ENCODE assay signal across 13 mouse cellular contexts in the genomic region with DNA sequence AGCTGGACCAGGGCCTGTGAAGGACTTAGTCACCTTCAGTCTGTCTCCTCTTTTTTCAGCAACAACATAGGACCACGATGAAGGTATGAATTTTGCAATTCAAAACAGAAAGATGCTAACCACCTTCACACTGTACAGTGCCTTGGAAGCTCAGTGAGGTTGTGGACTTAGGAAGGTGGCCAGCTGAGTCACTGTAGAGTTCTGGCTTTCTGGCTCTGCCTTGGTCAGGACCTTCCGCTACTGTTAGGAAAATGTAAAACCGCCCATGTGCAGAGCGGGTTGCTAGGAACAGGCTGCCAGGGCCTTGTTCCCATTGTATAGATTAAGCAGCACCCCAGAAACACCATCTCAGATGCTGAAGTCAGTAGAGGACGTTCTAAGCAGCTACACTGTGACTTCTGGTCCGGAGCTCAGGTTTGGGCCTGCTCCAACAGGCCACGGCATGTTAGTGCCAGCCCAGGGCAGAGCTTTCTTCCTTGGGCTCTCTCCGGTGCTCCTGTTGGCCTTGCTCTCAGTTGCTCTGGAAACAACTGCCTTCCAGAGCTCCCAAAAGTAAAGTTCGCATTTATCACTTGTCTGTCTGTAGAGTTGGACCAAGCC.
DNase-seq lines count a peak whose midpoint lies in the region; ATAC-seq and TF ChIP-seq lines count a peak whose summit lies in the region.
"Had no signal": no experiment of that assay in that cellular context is flagged by ENCODE, and none has a peak within 500 bp of the region (broad histone marks: within the 10 kb centered on the region; RNA-seq: fewer than 3 reads in every experiment).

No protein-coding gene starts in this region.

- TF ChIP-seq CTCF in hindbrain, postnatal 0 days (IDR thresholded peaks at IDR 0.05; ENCODE audit: low read depth): no peak

- intact Hi-C loops in gastrocnemius, postnatal 14 days (cut with DNase I; ENCODE audit: low total_unique reads): no loop called here

- no peak overlapping the region for H3K9ac ChIP-seq in midbrain, embryonic 11.5 days (ENCODE audit: low read length)
- H3K9ac ChIP-seq in hindbrain, postnatal 0 days (replicated peaks; ENCODE audit: low read length): no peak overlapping the region
- H3K9ac ChIP-seq: lung, embryonic 15.5 days had no signal

- no peaks in the 10 kb centered on the region for H3K27me3 ChIP-seq in midbrain, embryonic 10.5 days (ENCODE audit: low read depth, poor library complexity, severe bottlenecking)
- no peaks in the 10 kb centered on the region for H3K27me3 ChIP-seq in midbrain, embryonic 11.5 days (ENCODE audit: control insufficient read depth, insufficient read depth, low read length)
- no peaks in the 10 kb centered on the region for H3K27me3 ChIP-seq in hindbrain, postnatal 0 days (ENCODE audit: insufficient read depth, low read length)
- H3K27me3 ChIP-seq: lung, embryonic 15.5 days had no signal

- 78% methylated on average over 9 of the region's 9 CpGs for WGBS in midbrain, embryonic 10.5 days
- WGBS in midbrain, embryonic 11.5 days: 79% methylated on average over 9 of the region's 9 CpGs
- WGBS in hindbrain, postnatal 0 days: 51% methylated on average over 9 of the region's 9 CpGs

- H3K36me3 ChIP-seq in midbrain, embryonic 10.5 days: no peaks in the 10 kb centered on the region
- H3K36me3 ChIP-seq in midbrain, embryonic 11.5 days (ENCODE audit: control insufficient read depth, insufficient read depth, low read length): no peaks in the 10 kb centered on the region
- no peaks in the 10 kb centered on the region for H3K36me3 ChIP-seq in hindbrain, postnatal 0 days (ENCODE audit: insufficient read depth, low read length)
- H3K36me3 ChIP-seq: lung, embryonic 15.5 days had no signal

- no peak overlapping the region for H3K4me3 ChIP-seq in midbrain, embryonic 10.5 days
- no peak overlapping the region for H3K4me3 ChIP-seq in midbrain, embryonic 11.5 days (ENCODE audit: low read depth, low read length)
- H3K4me3 ChIP-seq in hindbrain, postnatal 0 days (ENCODE audit: low read length): no peak overlapping the region
- H3K4me3 ChIP-seq: erythroblast, embryonic 14.5 days; lung, embryonic 15.5 days had no signal

- ATAC-seq in midbrain, embryonic 11.5 days (ENCODE audit: low FRiP score): no peak
- peak; percentile 80 for ATAC-seq in hindbrain, postnatal 0 days
- ATAC-seq: intestine, embryonic 16.5 days had no signal

- H3K4me2 ChIP-seq in midbrain, embryonic 11.5 days: no peak overlapping the region
- no peak overlapping the region for H3K4me2 ChIP-seq in hindbrain, postnatal 0 days (ENCODE audit: low read depth, low read length)
- H3K4me2 ChIP-seq: lung, embryonic 15.5 days had no signal

- peak overlapping the region; percentile 64 for H3K27ac ChIP-seq in midbrain, embryonic 10.5 days (replicated peaks)
- H3K27ac ChIP-seq in midbrain, embryonic 11.5 days (ENCODE audit: low read depth, low read length): no peak overlapping the region; the same call in 1 of the 2 replicates
- H3K27ac ChIP-seq in hindbrain, postnatal 0 days: peak overlapping the region; percentile 55
- H3K27ac ChIP-seq: lung, embryonic 15.5 days had no signal

- no peaks in the 10 kb centered on the region for H3K9me3 ChIP-seq in midbrain, embryonic 10.5 days (replicated peaks)
- H3K9me3 ChIP-seq in midbrain, embryonic 11.5 days (ENCODE audit: control insufficient read depth, low read length): no peaks in the 10 kb centered on the region
- no peaks in the 10 kb centered on the region for H3K9me3 ChIP-seq in hindbrain, postnatal 0 days (ENCODE audit: low read length)
- H3K9me3 ChIP-seq: lung, embryonic 15.5 days had no signal

- peaks cover 47% of the 10 kb centered on the region for H3K4me1 ChIP-seq in midbrain, embryonic 10.5 days
- H3K4me1 ChIP-seq in midbrain, embryonic 11.5 days (ENCODE audit: control insufficient read depth, insufficient read depth, low read length): peaks cover 27% of the 10 kb centered on the region
- peaks cover 27% of the 10 kb centered on the region for H3K4me1 ChIP-seq in hindbrain, postnatal 0 days (ENCODE audit: insufficient read depth, low read length)
- H3K4me1 ChIP-seq: lung, embryonic 15.5 days had no signal

- DNase-seq in gastrocnemius, adult 18-20 months (ENCODE audit: low spot score): peak; percentile 52
- no peak for DNase-seq in gastrocnemius, postnatal 14 days
- DNase-seq in midbrain, embryonic 10.5 days (ENCODE audit: low spot score): no peak
- no peak for DNase-seq in midbrain, embryonic 11.5 days (ENCODE audit: low spot score, missing footprints)
- DNase-seq in cerebellum, adult 8-10 months: peak; percentile 34
- DNase-seq in hindbrain, postnatal 0 days (ENCODE audit: low spot score): peak; percentile 56
- DNase-seq in kidney, adult 18-20 months: no peak
- no peak for DNase-seq in right cerebral cortex, adult 18-20 months
- DNase-seq: adrenal gland, adult 8-10 months; thymus, adult 18-20 months had no signal

Comparison
In these comparisons a context has a peak if more than half of its experiments do, and no peak if none do; other contexts are left out.
1. DNase-seq: peak in gastrocnemius, adult 18-20 months (single experiment), cerebellum, adult 8-10 months (single experiment) and hindbrain, postnatal 0 days (single experiment); none in gastrocnemius, postnatal 14 days (single experiment), midbrain, embryonic 10.5 days (single experiment), midbrain, embryonic 11.5 days (single experiment), kidney, adult 18-20 months (single experiment) and right cerebral cortex, adult 18-20 months (single experiment).